Mouse (Mus musculus) heart, embryonic 15.5 days (tissue): ENCODE measurements around the gene Gm42791. TPM values are rescaled to one million over a fixed set of nuclear protein-coding genes. Genes with fewer than 3 reads are reported as not detected.

Experiments used
- ATAC-seq: fragments of 200-750 bp; cut with Nextera tagmentation; replicated peaks from 2 replicates; pipeline ENCODE4 v1.8.0; 2017; ENCODE audit warnings: low read depth, moderate TSS enrichment; ENCODE audit not compliant: insufficient number of reproducible peaks, insufficient read depth, low FRiP score
- H3K27ac ChIP-seq: fragments of 300-500 bp; sonication (generic); 2 replicates; pipeline ENCODE4 v1.5.1; 2015; ENCODE audit warnings: mild to moderate bottlenecking, inconsistent platforms
- H3K27me3 ChIP-seq: fragments of 300-500 bp; sonication (generic); 2 replicates; pipeline ENCODE4 v1.6.1; 2015; ENCODE audit warnings: inconsistent platforms
- H3K36me3 ChIP-seq: fragments of 300-500 bp; sonication (generic); 2 replicates; pipeline ENCODE4 v1.6.1; 2015; ENCODE audit warnings: mild to moderate bottlenecking, inconsistent platforms
- H3K4me1 ChIP-seq: fragments of 300-500 bp; sonication (generic); replicated peaks from 2 replicates; pipeline ENCODE4 v1.6.1; 2015; ENCODE audit warnings: inconsistent platforms
- H3K4me2 ChIP-seq: fragments of 300-500 bp; sonication (generic); 2 replicates; pipeline ENCODE4 v1.6.1; 2015; ENCODE audit warnings: inconsistent platforms, mild to moderate bottlenecking, moderate library complexity
- H3K4me3 ChIP-seq: fragments of 300-500 bp; sonication (generic); 2 replicates; pipeline ENCODE4 v1.5.1; 2015; ENCODE audit warnings: mild to moderate bottlenecking, inconsistent platforms
- H3K9ac ChIP-seq: fragments of 300-500 bp; sonication (generic); 2 replicates; pipeline ENCODE4 v1.6.1; 2015; ENCODE audit warnings: mild to moderate bottlenecking, inconsistent platforms
- H3K9me3 ChIP-seq: fragments of 300-500 bp; sonication (generic); replicated peaks from 2 replicates; pipeline ENCODE4 v1.6.1; 2016; ENCODE audit warnings: inconsistent platforms
- WGBS: fragments of 180-500 bp; shearing (Covaris S2); methylation state at CpG from one replicate; pipeline ENCODE4 v1.1.7; 2015; ENCODE audit warnings: mixed read lengths; 5-methylcytosine and 5-hydroxymethylcytosine counted together
- polyA plus RNA-seq: library from polyadenylated mRNA; unstranded; fragments of >200 nt; fragmentation: Nextera tagmentation; extraction: Ambion mirVana; gene quantifications from 2 replicates; pipeline ENCODE4 v1.2.1, GENCODE M21; 2015

Gm42791 gene
- polyA plus RNA-seq, 1 experiment from 2014 or later = 2.6 TPM

- 56% methylated on average over 7 of the region's 7 CpGs for WGBS
- H3K4me3 ChIP-seq = no peak overlapping the region
Measured at GRCm38 (mm10) chr5:149021120-149021519, 26.2 kb upstream of the Gm42791 start.

GRCm38 (mm10) chr5:149020681-149021062 is 25.7 kb upstream of the Gm42791 start:
- H3K9me3 ChIP-seq = no peaks in the 10 kb centered on the region
- WGBS = 65% methylated on average over 16 of the region's 16 CpGs
- H3K27me3 ChIP-seq = no peaks in the 10 kb centered on the region
- ATAC-seq = no peak
- H3K4me2 ChIP-seq = peak overlapping the region; percentile 53
- H3K36me3 ChIP-seq = no peaks in the 10 kb centered on the region
- H3K9ac ChIP-seq = no peak overlapping the region
- H3K27ac ChIP-seq = no peak overlapping the region
- peaks cover 13% of the 10 kb centered on the region for H3K4me1 ChIP-seq
- H3K4me3 ChIP-seq = 0 out of 2 replicates have a peak overlapping the region, but pooled peaks have one; percentile 12

More at GRCm38 (mm10) chr5:149021120-149021519, 26.2 kb upstream of the Gm42791 start:
- Histone ChIP-seq H3K27ac (no peak overlapping the region), H3K9ac (no peak overlapping the region), H3K9me3 (no peaks in the 10 kb centered on the region), H3K4me2 (peak overlapping the region; percentile 53; the same call in 1 of the 2 replicates), H3K36me3 (no peaks in the 10 kb centered on the region), H3K27me3 (no peaks in the 10 kb centered on the region), H3K4me1 (peaks cover 10% of the 10 kb centered on the region)
- no peak for ATAC-seq

GRCm38 (mm10) chr5:149020059-149020680 is 25.2 kb upstream of the Gm42791 start:
- H3K36me3 ChIP-seq = no peaks in the 10 kb centered on the region
- no peak overlapping the region for H3K27ac ChIP-seq
- H3K4me3 ChIP-seq = 0 out of 2 replicates have a peak overlapping the region, but pooled peaks have one; percentile 12
- ATAC-seq = no peak
- no peak overlapping the region for H3K9ac ChIP-seq
- peaks cover 15% of the 10 kb centered on the region for H3K4me1 ChIP-seq
- 38% methylated on average over 18 of the region's 18 CpGs for WGBS
- no peaks in the 10 kb centered on the region for H3K9me3 ChIP-seq
- H3K27me3 ChIP-seq = no peaks in the 10 kb centered on the region
- H3K4me2 ChIP-seq = peak overlapping the region; percentile 53

- Histone ChIP-seq H3K27ac (no peak overlapping the region), H3K9ac (no peak overlapping the region), H3K36me3 (no peaks in the 10 kb centered on the region), H3K4me1 (peaks cover 23% of the 10 kb centered on the region), H3K27me3 (no peaks in the 10 kb centered on the region), H3K9me3 (no peaks in the 10 kb centered on the region), H3K4me3 (no peak overlapping the region), H3K4me2 (no peak overlapping the region)
- no peak for ATAC-seq
- WGBS = 69% methylated on average over 3 of the region's 3 CpGs
Measured at GRCm38 (mm10) chr5:149017666-149018415, 22.9 kb upstream of the Gm42791 start.

- ATAC-seq = no peak
- Histone ChIP-seq H3K36me3 (no peaks in the 10 kb centered on the region), H3K27me3 (no peaks in the 10 kb centered on the region), H3K4me1 (peaks cover 23% of the 10 kb centered on the region), H3K27ac (no peak overlapping the region), H3K9ac (no peak overlapping the region), H3K4me2 (no peak overlapping the region), H3K9me3 (no peaks in the 10 kb centered on the region), H3K4me3 (no peak overlapping the region)
- WGBS = 87% methylated on average over 3 of the region's 3 CpGs
Measured at GRCm38 (mm10) chr5:149017181-149017580, 22.2 kb upstream of the Gm42791 start.

- Histone ChIP-seq H3K4me3 (peak overlapping the region; percentile 53; the same call in 1 of the 2 replicates), H3K4me1 (peaks cover 23% of the 10 kb centered on the region), H3K4me2 (peak overlapping the region; percentile 81), H3K9me3 (no peaks in the 10 kb centered on the region), H3K36me3 (no peaks in the 10 kb centered on the region), H3K27me3 (no peaks in the 10 kb centered on the region), H3K27ac (no peak overlapping the region), H3K9ac (no peak overlapping the region)
- WGBS = 73% methylated on average over 5 of the region's 5 CpGs
- no peak for ATAC-seq
Measured at GRCm38 (mm10) chr5:149016261-149016660, 21.3 kb upstream of the Gm42791 start.

- ATAC-seq = peak; percentile 41
- Histone ChIP-seq H3K9ac (peak overlapping the region; percentile 58), H3K4me2 (peak overlapping the region; percentile 81), H3K4me1 (peaks cover 20% of the 10 kb centered on the region), H3K27ac (peak overlapping the region; percentile 39), H3K9me3 (no peaks in the 10 kb centered on the region), H3K27me3 (no peaks in the 10 kb centered on the region), H3K36me3 (no peaks in the 10 kb centered on the region), H3K4me3 (peak overlapping the region; percentile 53)
- under 1% methylated on average over 37 of the region's 37 CpGs for whole genome bisulfite sequencing
Measured at GRCm38 (mm10) chr5:149015335-149016201, 20.6 kb upstream of the Gm42791 start.

GRCm38 (mm10) chr5:149014600-149015268 is 19.8 kb upstream of the Gm42791 start:
- Histone ChIP-seq H3K4me2 (peak overlapping the region; percentile 81), H3K36me3 (no peaks in the 10 kb centered on the region), H3K4me1 (peaks cover 17% of the 10 kb centered on the region), H3K4me3 (peak overlapping the region; percentile 53), H3K9ac (no peak overlapping the region), H3K9me3 (no peaks in the 10 kb centered on the region), H3K27ac (peak overlapping the region; percentile 33; the same call in 1 of the 2 replicates), H3K27me3 (no peaks in the 10 kb centered on the region)
- WGBS = 24% methylated on average over 17 of the region's 17 CpGs
- ATAC-seq = 0 out of 2 replicates have a peak, but pooled peaks have one; percentile 2

GRCm38 (mm10) chr5:149013817-149014508 is 19.0 kb upstream of the Gm42791 start:
- 81% methylated on average over 7 of the region's 7 CpGs for WGBS
- H3K27me3 ChIP-seq = no peaks in the 10 kb centered on the region
- H3K9me3 ChIP-seq = no peaks in the 10 kb centered on the region
- H3K9ac ChIP-seq = no peak overlapping the region
- H3K4me3 ChIP-seq = no peak overlapping the region
- no peaks in the 10 kb centered on the region for H3K36me3 ChIP-seq
- H3K4me2 ChIP-seq = peak overlapping the region; percentile 81; the same call in 1 of the 2 replicates
- peaks cover 20% of the 10 kb centered on the region for H3K4me1 ChIP-seq
- no peak for ATAC-seq
- peak overlapping the region; percentile 33; the same call in 1 of the 2 replicates for H3K27ac ChIP-seq

- Histone ChIP-seq H3K4me1 (peaks cover 21% of the 10 kb centered on the region), H3K4me3 (no peak overlapping the region), H3K27ac (no peak overlapping the region), H3K27me3 (no peaks in the 10 kb centered on the region), H3K4me2 (no peak overlapping the region), H3K36me3 (no peaks in the 10 kb centered on the region), H3K9ac (no peak overlapping the region), H3K9me3 (no peaks in the 10 kb centered on the region)
- no peak for ATAC-seq
- WGBS = 43% methylated on average over 3 of the region's 3 CpGs
Measured at GRCm38 (mm10) chr5:149009111-149009510, 14.2 kb upstream of the Gm42791 start.
